Mouse (Mus musculus): ENCODE measurements around the gene Jhy.

DNA sequence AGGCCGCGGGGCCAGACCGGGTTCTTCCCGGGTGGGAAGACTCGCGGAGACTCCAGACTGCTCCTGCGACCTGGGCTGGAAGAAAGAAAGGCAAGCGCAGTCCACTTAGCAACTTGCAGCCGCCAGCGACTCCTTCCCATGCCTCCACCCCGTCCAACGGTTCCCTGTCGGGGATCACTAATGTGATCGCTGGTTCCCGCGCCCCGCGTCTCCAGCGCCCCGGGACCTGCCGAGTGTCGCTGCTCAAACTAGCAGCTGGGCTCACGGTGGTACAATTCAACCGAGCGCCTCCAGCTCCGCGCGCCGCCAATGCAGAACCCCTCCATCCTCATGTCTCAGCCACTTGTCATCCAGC lies 86.1 kb downstream of the Jhy start:
- TF ChIP-seq CTCF (IDR thresholded peaks at IDR 0.05; ENCODE audit: borderline replicate concordance, insufficient read depth, low read depth, low read length) (no peak), POLR2A (IDR thresholded peaks at IDR 0.05; ENCODE audit: borderline replicate concordance, insufficient read depth, low read length) (no peak)

All from cerebellum, adult 2 months (tissue).